Mouse (Mus musculus) liver, postnatal 0 days (tissue): ENCODE data around the gene Mgp. TPM values are rescaled to one million over a fixed set of nuclear protein-coding genes. Genes with fewer than 3 reads are reported as not detected.

Source experiments
- ATAC-seq: fragments of 200-750 bp; cut with Nextera tagmentation; 2 replicates; pipeline ENCODE4 v1.8.0; 2017; ENCODE audit warnings: mild to moderate bottlenecking, moderate library complexity
- DNase-seq: peaks from one replicate; pipeline ENCODE4 v3.0.0-alpha.2; 2016
- H3K27ac ChIP-seq: fragments of 300-500 bp; sonication (generic); 2 replicates; pipeline ENCODE4 v1.5.1; 2014; ENCODE audit warnings: antibody characterized with exemption, moderate library complexity, mild to moderate bottlenecking, low read depth
- H3K27me3 ChIP-seq: fragments of 300-500 bp; sonication (generic); 2 replicates; pipeline ENCODE4 v1.6.1; 2014; ENCODE audit warnings: low read length, control low read depth, mixed read lengths; ENCODE audit not compliant: insufficient read depth
- H3K36me3 ChIP-seq: fragments of 300-500 bp; sonication (generic); replicated peaks from 2 replicates; pipeline ENCODE4 v1.6.1; 2014; ENCODE audit warnings: mild to moderate bottlenecking, control low read depth, low read length, moderate library complexity, mixed read lengths; ENCODE audit not compliant: insufficient read depth
- H3K4me1 ChIP-seq: fragments of 300-500 bp; sonication (generic); 2 replicates; pipeline ENCODE4 v1.6.1; 2014; ENCODE audit warnings: antibody characterized with exemption, mild to moderate bottlenecking, control low read depth; ENCODE audit not compliant: insufficient read depth
- H3K4me2 ChIP-seq: fragments of 300-500 bp; sonication (generic); 2 replicates; pipeline ENCODE4 v1.6.1; 2014; ENCODE audit warnings: low read depth, mild to moderate bottlenecking, low read length, moderate library complexity, mixed read lengths
- H3K4me3 ChIP-seq: fragments of 300-500 bp; sonication (generic); 2 replicates; pipeline ENCODE4 v1.5.1; 2014; ENCODE audit warnings: low read depth, low read length
- H3K9ac ChIP-seq: fragments of 300-500 bp; sonication (generic); replicated peaks from 2 replicates; pipeline ENCODE4 v1.6.1; 2014; ENCODE audit warnings: mild to moderate bottlenecking, moderate library complexity
- H3K9me3 ChIP-seq: fragments of 300-500 bp; sonication (generic); 2 replicates; pipeline ENCODE4 v1.6.1; 2016; ENCODE audit warnings: mild to moderate bottlenecking, control low read depth, low read length, mixed read lengths
- CTCF ChIP-seq: sonication (generic); IDR thresholded peaks from 2 replicates; pipeline ENCODE4 v1.5.1; 2016; ENCODE audit warnings: antibody characterized with exemption, low read depth
- EP300 ChIP-seq: IDR thresholded peaks from 2 replicates; pipeline ENCODE4 v1.6.1; 2016; ENCODE audit warnings: antibody characterized with exemption, low read depth, mild to moderate bottlenecking
- WGBS: fragments of 180-500 bp; shearing (Covaris S2); extraction: QIAGEN DNeasy Blood & Tissue Kit; methylation state at CpG from one replicate; pipeline ENCODE4 v1.1.7; 2014; ENCODE audit not compliant: insufficient replicate concordance; 5-methylcytosine and 5-hydroxymethylcytosine counted together
- polyA plus RNA-seq: library from polyadenylated mRNA; unstranded; fragments of >200 nt; fragmentation: Nextera tagmentation; extraction: Ambion mirVana; gene quantifications from 2 replicates; pipeline ENCODE4 v1.2.1, GENCODE M21; 2015

Mgp gene
- polyA plus RNA-seq, 1 experiment from 2014 or later = 4.5 TPM

- H3K27me3 ChIP-seq = no peaks in the 10 kb centered on the region
- no peak overlapping the region for H3K4me3 ChIP-seq
- H3K4me2 ChIP-seq = no peak overlapping the region
- no peak for TF ChIP-seq CTCF
- no peak for TF ChIP-seq EP300
- H3K27ac ChIP-seq = no peak overlapping the region
- DNase-seq (no peak), ATAC-seq (no peak)
- H3K9ac ChIP-seq = no peak overlapping the region
- no peaks in the 10 kb centered on the region for H3K36me3 ChIP-seq
- 66% methylated on average over 8 of the region's 8 CpGs for WGBS
- no peaks in the 10 kb centered on the region for H3K9me3 ChIP-seq
- no peaks in the 10 kb centered on the region for H3K4me1 ChIP-seq
These were observed 6.1 kb upstream of the Mgp start for GRCm38 (mm10) chr6:136881678-136882077.

GRCm38 (mm10) chr6:136874599-136874998 is 1.0 kb downstream of the Mgp start:
- Histone ChIP-seq H3K4me2 (no peak overlapping the region), H3K9ac (no peak overlapping the region), H3K27me3 (no peaks in the 10 kb centered on the region), H3K4me3 (no peak overlapping the region), H3K4me1 (no peaks in the 10 kb centered on the region), H3K36me3 (no peaks in the 10 kb centered on the region), H3K27ac (no peak overlapping the region), H3K9me3 (no peaks in the 10 kb centered on the region)
- DNase-seq (no peak), ATAC-seq (no peak)
- TF ChIP-seq EP300 (no peak), CTCF (no peak)
- 47% methylated on average over 8 of the region's 8 CpGs for WGBS

DNA sequence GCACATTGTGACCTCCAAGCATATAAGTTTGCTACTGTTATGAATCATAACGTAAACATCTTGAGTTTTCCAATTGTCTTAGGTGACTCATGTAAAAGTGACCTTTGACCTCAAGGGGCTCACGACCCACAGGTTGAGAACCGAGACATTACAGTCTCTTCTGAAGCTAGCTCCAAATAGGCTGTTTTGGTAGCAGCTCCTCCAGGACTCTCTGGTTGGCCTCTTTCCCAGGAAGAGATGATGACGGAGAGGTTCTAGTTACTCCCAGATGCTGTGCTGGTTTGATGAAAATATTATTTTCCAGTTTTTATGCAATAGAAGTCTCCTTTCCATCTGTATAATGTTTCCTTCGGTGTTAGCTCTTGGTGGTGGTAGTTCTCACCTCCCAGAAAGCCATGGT is 6.7 kb downstream of the Mgp start:
- WGBS = 78% methylated on average over 5 of the region's 5 CpGs
- Histone ChIP-seq H3K4me1 (no peaks in the 10 kb centered on the region), H3K4me3 (no peak overlapping the region), H3K4me2 (no peak overlapping the region), H3K36me3 (no peaks in the 10 kb centered on the region), H3K27ac (no peak overlapping the region), H3K27me3 (no peaks in the 10 kb centered on the region), H3K9ac (no peak overlapping the region), H3K9me3 (no peaks in the 10 kb centered on the region)
- TF ChIP-seq CTCF = no peak
- TF ChIP-seq EP300 = no peak
- ATAC-seq (no peak), DNase-seq (no peak)

- Histone ChIP-seq H3K4me1 (no peaks in the 10 kb centered on the region), H3K4me2 (no peak overlapping the region), H3K9ac (no peak overlapping the region), H3K36me3 (no peaks in the 10 kb centered on the region), H3K27ac (no peak overlapping the region), H3K27me3 (no peaks in the 10 kb centered on the region), H3K4me3 (no peak overlapping the region), H3K9me3 (no peaks in the 10 kb centered on the region)
- TF ChIP-seq CTCF = no peak
- no peak for TF ChIP-seq EP300
- 77% methylated on average over 4 of the region's 4 CpGs for WGBS
- no peak for ATAC-seq
- no peak for DNase-seq
These were observed 9.5 kb downstream of the Mgp start for GRCm38 (mm10) chr6:136866150-136866549.

GRCm38 (mm10) chr6:136865360-136865759 is 10.3 kb downstream of the Mgp start:
- ATAC-seq (no peak), DNase-seq (peak; percentile 7)
- Histone ChIP-seq H3K9me3 (no peaks in the 10 kb centered on the region), H3K27me3 (no peaks in the 10 kb centered on the region), H3K9ac (no peak overlapping the region), H3K27ac (no peak overlapping the region), H3K4me3 (no peak overlapping the region), H3K4me2 (no peak overlapping the region), H3K4me1 (no peaks in the 10 kb centered on the region), H3K36me3 (no peaks in the 10 kb centered on the region)
- WGBS = 74% methylated on average over 5 of the region's 5 CpGs
- no peak for TF ChIP-seq CTCF
- TF ChIP-seq EP300 = no peak

- 47% methylated on average over 9 of the region's 9 CpGs for WGBS
- H3K4me3 ChIP-seq = no peak overlapping the region
- TF ChIP-seq CTCF (peak; percentile 93), EP300 (0 out of 2 replicates have a peak, but pooled peaks have one; percentile 9)
- no peak for ATAC-seq
- H3K27me3 ChIP-seq = no peaks in the 10 kb centered on the region
- DNase-seq = no peak
- no peak overlapping the region for H3K27ac ChIP-seq
- no peaks in the 10 kb centered on the region for H3K36me3 ChIP-seq
- H3K4me2 ChIP-seq = no peak overlapping the region
- 0 out of 2 replicates have a peak overlapping the region, but pooled peaks have one; percentile 9 for H3K9ac ChIP-seq
- H3K4me1 ChIP-seq = peaks cover 16% of the 10 kb centered on the region
- no peaks in the 10 kb centered on the region for H3K9me3 ChIP-seq
These were observed 14.6 kb downstream of the Mgp start for GRCm38 (mm10) chr6:136861020-136861419.

DNA sequence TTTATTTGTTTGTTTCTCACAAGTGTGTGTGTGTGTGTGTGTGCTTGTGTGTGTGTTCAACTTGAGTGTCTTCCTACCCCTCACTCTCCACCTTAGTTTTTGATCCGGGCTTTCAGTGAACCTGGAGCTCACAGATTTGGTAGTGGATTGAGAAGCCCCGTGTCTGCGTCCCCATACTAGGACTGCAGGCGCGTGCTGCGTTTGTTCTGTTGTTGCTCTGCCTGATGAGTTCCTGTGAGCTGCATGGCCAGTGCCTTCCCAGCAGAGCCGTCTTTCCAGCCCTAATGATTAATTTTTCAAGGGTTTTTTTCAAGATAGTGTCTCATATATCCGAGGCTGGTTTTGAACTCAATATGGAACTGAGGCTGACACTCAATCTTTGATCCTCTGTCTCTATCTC is 17.2 kb downstream of the Mgp start:
- H3K9ac ChIP-seq = 0 out of 2 replicates have a peak overlapping the region, but pooled peaks have one; percentile 23

More for the DNA sequence above, 17.2 kb downstream of the Mgp start:
- Histone ChIP-seq H3K4me3 (no peak overlapping the region), H3K4me1 (peaks cover 20% of the 10 kb centered on the region), H3K4me2 (peak overlapping the region; percentile 67), H3K9me3 (no peaks in the 10 kb centered on the region), H3K27ac (peak overlapping the region; percentile 97), H3K36me3 (no peaks in the 10 kb centered on the region), H3K27me3 (no peaks in the 10 kb centered on the region)
- ATAC-seq (no peak), DNase-seq (peak; percentile 26)
- WGBS = 45% methylated on average over 8 of the region's 8 CpGs
- TF ChIP-seq EP300 (no peak), CTCF (no peak)
